Comparison of ENCODE assay signal across 19 mouse cellular contexts in genomic region chr2:156886084-156886631, GRCm38 (mm10). TPM values are rescaled to one million over a fixed set of nuclear protein-coding genes. Genes with fewer than 3 reads are reported as not detected.
DNase-seq lines count a peak whose midpoint lies in the region; ATAC-seq and TF ChIP-seq lines count a peak whose summit lies in the region.
"Had no signal": no experiment of that assay in that cellular context is flagged by ENCODE, and none has a peak within 500 bp of the region (broad histone marks: within the 10 kb centered on the region; RNA-seq: fewer than 3 reads in every experiment).

No protein-coding gene starts in this region.

- no peak for TF ChIP-seq CTCF in thymus, adult 2 months (IDR thresholded peaks at IDR 0.05; ENCODE audit: borderline replicate concordance, control insufficient read depth, extremely low read depth, insufficient read depth, low read length, poor library complexity)

- no peak for ATAC-seq in heart, embryonic 16.5 days (replicated peaks; ENCODE audit: extremely low read depth, insufficient read depth, low FRiP score)
- peak; percentile 33; the same call in 1 of the 2 replicates for ATAC-seq in granulocyte monocyte progenitor cell, adult 5-6 weeks (replicated peaks; ENCODE audit: poor library complexity, severe bottlenecking)
- ATAC-seq in forebrain, embryonic 11.5 days (replicated peaks; ENCODE audit: low FRiP score): no peak
- ATAC-seq: forebrain, embryonic 15.5 days; intestine, embryonic 16.5 days; midbrain, embryonic 16.5 days had no signal

- H3K4me3 ChIP-seq in heart, embryonic 16.5 days (ENCODE audit: low read length): peak overlapping the region; percentile 36
- peak overlapping the region; percentile 85 for H3K4me3 ChIP-seq in thymus, adult 2 months (ENCODE audit: control insufficient read depth, insufficient read depth, low read length)
- no peak overlapping the region for H3K4me3 ChIP-seq in forebrain, embryonic 11.5 days (ENCODE audit: low read depth, low read length)
- H3K4me3 ChIP-seq: forebrain, embryonic 15.5 days; heart, embryonic 13.5 days; left cerebral cortex, adult 2 months; limb, embryonic 12.5 days had no signal

- WGBS in heart, embryonic 16.5 days: 71% methylated on average over 10 of the region's 10 CpGs
- 3% methylated on average over 10 of the region's 10 CpGs for WGBS in thymus, adult 2 months
- WGBS in forebrain, embryonic 11.5 days: 82% methylated on average over 10 of the region's 10 CpGs

- intact Hi-C loops in heart, postnatal 14 days (cut with DNase I): no loop called here

- no peaks in the 10 kb centered on the region for H3K36me3 ChIP-seq in heart, embryonic 16.5 days (ENCODE audit: control insufficient read depth, insufficient read depth)
- peaks cover 7% of the 10 kb centered on the region; the same call in 1 of the 2 replicates for H3K36me3 ChIP-seq in thymus, adult 2 months (ENCODE audit: control insufficient read depth, insufficient read depth, low read length)
- H3K36me3 ChIP-seq in forebrain, embryonic 11.5 days (ENCODE audit: control insufficient read depth, insufficient read depth, low read length): no peaks in the 10 kb centered on the region
- H3K36me3 ChIP-seq: forebrain, embryonic 15.5 days; heart, embryonic 13.5 days; limb, embryonic 12.5 days had no signal

- H3K4me2 ChIP-seq in heart, embryonic 16.5 days (ENCODE audit: low read depth, low read length): no peak overlapping the region
- H3K4me2 ChIP-seq in forebrain, embryonic 11.5 days (ENCODE audit: low read depth, low read length, severe bottlenecking): no peak overlapping the region
- H3K4me2 ChIP-seq: forebrain, embryonic 15.5 days; heart, embryonic 13.5 days; hindbrain, embryonic 14.5 days; limb, embryonic 12.5 days had no signal

- TF ChIP-seq POLR2A in thymus, adult 2 months (IDR thresholded peaks at IDR 0.05; ENCODE audit: control insufficient read depth, extremely low read depth, insufficient read depth, low read length, poor library complexity): no peak

- H3K27me3 ChIP-seq in heart, embryonic 16.5 days (ENCODE audit: control insufficient read depth, insufficient read depth, low read length): no peaks in the 10 kb centered on the region
- no peaks in the 10 kb centered on the region for H3K27me3 ChIP-seq in thymus, adult 2 months (ENCODE audit: control insufficient read depth, insufficient read depth, low read length)
- no peaks in the 10 kb centered on the region for H3K27me3 ChIP-seq in forebrain, embryonic 11.5 days (ENCODE audit: control insufficient read depth, insufficient read depth, low read length)
- H3K27me3 ChIP-seq: forebrain, embryonic 15.5 days; heart, embryonic 13.5 days; limb, embryonic 12.5 days had no signal

- H3K4me1 ChIP-seq in heart, embryonic 16.5 days (ENCODE audit: control insufficient read depth, insufficient read depth, low read length): 0 out of 2 replicates have a peak, but pooled peaks cover 2% of the 10 kb centered on the region
- peaks cover 44% of the 10 kb centered on the region for H3K4me1 ChIP-seq in thymus, adult 2 months (replicated peaks; ENCODE audit: control insufficient read depth, insufficient read depth, low read length)
- H3K4me1 ChIP-seq in forebrain, embryonic 11.5 days (replicated peaks; ENCODE audit: control insufficient read depth, insufficient read depth, low read length): no peaks in the 10 kb centered on the region
- H3K4me1 ChIP-seq: forebrain, embryonic 15.5 days; limb, embryonic 12.5 days had no signal

- no peak overlapping the region; the same call in 1 of the 2 replicates for H3K27ac ChIP-seq in heart, embryonic 16.5 days (ENCODE audit: low read length)
- peak overlapping the region; percentile 97 for H3K27ac ChIP-seq in thymus, adult 2 months (ENCODE audit: control insufficient read depth, insufficient read depth, low read length)
- H3K27ac ChIP-seq in forebrain, embryonic 11.5 days (ENCODE audit: low read depth, low read length): no peak overlapping the region
- H3K27ac ChIP-seq: forebrain, embryonic 15.5 days; heart, embryonic 13.5 days; hindbrain, embryonic 14.5 days; left cerebral cortex, adult 2 months; limb, embryonic 12.5 days had no signal

- no peak overlapping the region; the same call in 1 of the 2 replicates for H3K9ac ChIP-seq in heart, embryonic 16.5 days (ENCODE audit: low read length)
- H3K9ac ChIP-seq in forebrain, embryonic 11.5 days (ENCODE audit: low read length): no peak overlapping the region
- H3K9ac ChIP-seq: forebrain, embryonic 15.5 days; heart, embryonic 13.5 days; hindbrain, embryonic 14.5 days; limb, embryonic 12.5 days had no signal

- DNase-seq in heart, postnatal 14 days: no peak
- peak; percentile 39 for DNase-seq in CD4-positive helper T cell, adult 2 months (ENCODE audit: low read depth, low spot score)
- peak; percentile 50 for DNase-seq in thymus, adult 2 months
- no peak for DNase-seq in kidney, adult 18-20 months
- DNase-seq in forebrain, embryonic 11.5 days (ENCODE audit: low spot score): no peak
- DNase-seq in left cerebral cortex, adult 8-10 months (ENCODE audit: low spot score in 2 of 2): no peak
- DNase-seq: cerebellum, postnatal 14 days; lung, adult 2 months; lung, postnatal 36 days had no signal

- no peaks in the 10 kb centered on the region for H3K9me3 ChIP-seq in heart, embryonic 16.5 days (replicated peaks; ENCODE audit: control insufficient read depth, low read length)
- H3K9me3 ChIP-seq in forebrain, embryonic 11.5 days (ENCODE audit: control insufficient read depth, low read length): no peaks in the 10 kb centered on the region
- H3K9me3 ChIP-seq: forebrain, embryonic 15.5 days; heart, embryonic 13.5 days; limb, embryonic 12.5 days had no signal

RNA-seq across cellular contexts. Expression of gene Sla2, which starts 0.8 kb away (rescaled TPM):
- 3.4 and 8.4 TPM in 2 replicates for polyA plus RNA-seq in heart, embryonic 16.5 days (2015; fragmentation: Nextera tagmentation; extraction: Ambion mirVana)
- total RNA-seq in heart, postnatal 14 days (2021): 1 to 10 TPM in 1 of 2 experiments, under 1 TPM in 1; 0.10 to 1.3 TPM
- not detected in 2 replicates for total RNA-seq in granulocyte monocyte progenitor cell, adult 5-6 weeks (2014; fragmentation: Nextera tagmentation)
- total RNA-seq in granulocyte monocyte progenitor cell, adult 5-6 weeks (2017): 1.1 and 1.2 TPM in 2 replicates
- 115 and 120 TPM in 2 replicates for polyA plus RNA-seq in thymus, adult 2 months (2012; rRNA removed)
- 0.73 and 0.83 TPM in 2 replicates for polyA plus RNA-seq in forebrain, embryonic 11.5 days (2014; fragmentation: Nextera tagmentation; extraction: Ambion mirVana)
- under 1 TPM; 0.26 to 0.68 (median 0.30) TPM for total RNA-seq in left cerebral cortex, adult 8-10 months (2022)
- total RNA-seq: gastrocnemius, adult 18-20 months had no signal
- polyA plus RNA-seq: midbrain, embryonic 16.5 days had no signal

RNA-seq across cellular contexts. Expression of gene Rab5if, which starts 23.2 kb away (rescaled TPM):
- polyA plus RNA-seq in heart, embryonic 16.5 days (2015; fragmentation: Nextera tagmentation; extraction: Ambion mirVana): 171 and 173 TPM in 2 replicates
- total RNA-seq in heart, postnatal 14 days (2021): 100 to 1,000 TPM; 119 to 128 TPM
- total RNA-seq in granulocyte monocyte progenitor cell, adult 5-6 weeks (2014; fragmentation: Nextera tagmentation): 308 and 310 TPM in 2 replicates
- 250 and 257 TPM in 2 replicates for total RNA-seq in granulocyte monocyte progenitor cell, adult 5-6 weeks (2017)
- polyA plus RNA-seq in thymus, adult 2 months (2012; rRNA removed): 113 and 160 TPM in 2 replicates
- 186 and 189 TPM in 2 replicates for polyA plus RNA-seq in forebrain, embryonic 11.5 days (2014; fragmentation: Nextera tagmentation; extraction: Ambion mirVana)
- total RNA-seq in left cerebral cortex, adult 8-10 months (2022): 10 to 100 TPM; 75.3 to 83.0 (median 79.6) TPM

RNA-seq across cellular contexts. Expression of gene 4930518I15Rik, which starts 28.4 kb away (rescaled TPM):
- 5.8 and 5.9 TPM in 2 replicates for polyA plus RNA-seq in heart, embryonic 16.5 days (2015; fragmentation: Nextera tagmentation; extraction: Ambion mirVana)
- total RNA-seq in heart, postnatal 14 days (2021): 1 to 10 TPM; 1.5 to 1.6 TPM
- 0.43 and 1.1 TPM in 2 replicates for total RNA-seq in granulocyte monocyte progenitor cell, adult 5-6 weeks (2014; fragmentation: Nextera tagmentation)
- total RNA-seq in granulocyte monocyte progenitor cell, adult 5-6 weeks (2017): 0.41 and 0.47 TPM in 2 replicates
- polyA plus RNA-seq in thymus, adult 2 months (2012; rRNA removed): 2.3 and 2.8 TPM in 2 replicates
- 9.9 and 10.0 TPM in 2 replicates for polyA plus RNA-seq in forebrain, embryonic 11.5 days (2014; fragmentation: Nextera tagmentation; extraction: Ambion mirVana)
- total RNA-seq in left cerebral cortex, adult 8-10 months (2022): 1 to 10 TPM; 2.4 to 3.6 (median 2.8) TPM

RNA-seq across cellular contexts. Expression of gene Tgif2, which starts 46.4 kb away (rescaled TPM):
- polyA plus RNA-seq in heart, embryonic 16.5 days (2015; fragmentation: Nextera tagmentation; extraction: Ambion mirVana): 28.9 and 30.1 TPM in 2 replicates
- 1 to 10 TPM; 1.8 to 2.4 TPM for total RNA-seq in heart, postnatal 14 days (2021)
- total RNA-seq in granulocyte monocyte progenitor cell, adult 5-6 weeks (2014; fragmentation: Nextera tagmentation): 5.3 and 13.0 TPM in 2 replicates
- 11.8 and 13.4 TPM in 2 replicates for total RNA-seq in granulocyte monocyte progenitor cell, adult 5-6 weeks (2017)
- polyA plus RNA-seq in thymus, adult 2 months (2012; rRNA removed): 28.7 and 37.2 TPM in 2 replicates
- polyA plus RNA-seq in forebrain, embryonic 11.5 days (2014; fragmentation: Nextera tagmentation; extraction: Ambion mirVana): 109 and 110 TPM in 2 replicates
- total RNA-seq in left cerebral cortex, adult 8-10 months (2022): 1 to 10 TPM in 2 of 4 experiments, under 1 TPM in 2; 0.55 to 1.1 (median 0.84) TPM

Comparison
In these comparisons a context has a peak if more than half of its experiments do, and no peak if none do; other contexts are left out.
1. DNase-seq: peak in CD4-positive helper T cell, adult 2 months (single experiment) and thymus, adult 2 months (single experiment); none in heart, postnatal 14 days (0 of 2), kidney, adult 18-20 months (single experiment), forebrain, embryonic 11.5 days (single experiment) and left cerebral cortex, adult 8-10 months (0 of 2).